Mouse (Mus musculus) stomach, postnatal 0 days (tissue): ENCODE measurements around the gene Idi2. TPM values are rescaled to one million over a fixed set of nuclear protein-coding genes. Genes with fewer than 3 reads are reported as not detected.
"Not testable (repeated sequence)": the region's sequence is repeated elsewhere in the genome, so short reads cannot be mapped to it uniquely, and the experiment has no call there.

Experiments used
- ATAC-seq: fragments of 200-750 bp; cut with Nextera tagmentation; 2 replicates; pipeline ENCODE4 v1.8.0; 2017; ENCODE audit not compliant: low FRiP score, low TSS enrichment
- DNase-seq: peaks from one replicate; pipeline ENCODE4 v3.0.0-alpha.2; 2016; ENCODE audit warnings: low spot score
- H3K27ac ChIP-seq: fragments of 300-500 bp; sonication (generic); replicated peaks from 2 replicates; pipeline ENCODE4 v1.5.1; 2014; ENCODE audit warnings: mild to moderate bottlenecking, control low read depth
- H3K27me3 ChIP-seq: fragments of 300-500 bp; sonication (generic); 2 replicates; pipeline ENCODE4 v1.6.1; 2014; ENCODE audit warnings: low read length; ENCODE audit not compliant: control insufficient read depth, insufficient read depth
- H3K36me3 ChIP-seq: fragments of 300-500 bp; sonication (generic); 2 replicates; pipeline ENCODE4 v1.6.1; 2014; ENCODE audit warnings: low read length, mixed read lengths; ENCODE audit not compliant: control insufficient read depth, insufficient read depth
- H3K4me1 ChIP-seq: fragments of 300-500 bp; sonication (generic); replicated peaks from 2 replicates; pipeline ENCODE4 v1.6.1; 2014; ENCODE audit warnings: antibody characterized with exemption; ENCODE audit not compliant: control insufficient read depth, insufficient read depth
- H3K4me2 ChIP-seq: fragments of 300-500 bp; sonication (generic); replicated peaks from 2 replicates; pipeline ENCODE4 v1.6.1; 2014; ENCODE audit warnings: low read depth, mild to moderate bottlenecking, control low read depth, moderate library complexity
- H3K4me3 ChIP-seq: fragments of 300-500 bp; sonication (generic); 2 replicates; pipeline ENCODE4 v1.5.1; 2014; ENCODE audit warnings: low read depth, low read length, control low read depth
- H3K9ac ChIP-seq: fragments of 300-500 bp; sonication (generic); 2 replicates; pipeline ENCODE4 v1.6.1; 2014; ENCODE audit warnings: mild to moderate bottlenecking, low read length, control low read depth, mixed read lengths
- H3K9me3 ChIP-seq: fragments of 300-500 bp; sonication (generic); 2 replicates; pipeline ENCODE4 v1.6.1; 2016; ENCODE audit warnings: low read length; ENCODE audit not compliant: control insufficient read depth
- CTCF ChIP-seq: IDR thresholded peaks from 2 replicates; pipeline ENCODE4 v1.5.1; 2016; ENCODE audit warnings: antibody characterized with exemption, low read depth, mild to moderate bottlenecking, moderate library complexity
- EP300 ChIP-seq: optimal IDR thresholded peaks from 2 replicates; pipeline ENCODE3; 2016; ENCODE audit warnings: antibody characterized with exemption
- WGBS: fragments of 180-500 bp; shearing (Covaris S2); extraction: QIAGEN DNeasy Blood & Tissue Kit; methylation state at CpG from one replicate; pipeline ENCODE4 v1.1.7; 2014; 5-methylcytosine and 5-hydroxymethylcytosine counted together
- polyA plus RNA-seq: library from polyadenylated mRNA; unstranded; fragments of >200 nt; fragmentation: Nextera tagmentation; extraction: Ambion mirVana; gene quantifications from 2 replicates; pipeline ENCODE4 v1.2.1, GENCODE M21; 2015

Gene Idi2
- not detected in 2 replicates for polyA plus RNA-seq

DNA sequence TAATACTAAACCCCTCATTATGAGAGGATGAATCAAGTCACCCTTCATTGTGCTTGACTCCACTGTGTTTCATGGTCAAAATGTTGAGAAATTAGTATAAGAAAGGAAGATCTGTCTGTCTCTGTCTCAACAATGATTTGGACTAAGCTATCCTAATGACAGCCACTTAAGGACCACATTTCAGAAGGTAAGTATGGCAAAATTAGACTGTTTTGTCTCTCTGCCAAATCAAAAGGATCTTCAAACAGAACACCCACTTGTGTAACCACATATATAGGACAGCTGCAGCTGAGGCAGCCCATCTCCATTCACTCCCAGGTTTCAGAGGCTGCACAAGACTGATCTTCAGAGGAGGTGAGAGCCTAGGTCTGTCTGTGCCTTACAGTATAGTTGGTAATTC, at the start of gene Idi2:
TSS of gene Idi2 (plus strand) at position 301 of the 400 bp plus-strand sequence.
- not testable (repeated sequence) for H3K4me1 ChIP-seq, DNase-seq, ATAC-seq, H3K9me3 ChIP-seq, H3K36me3 ChIP-seq, H3K27ac ChIP-seq, H3K4me2 ChIP-seq, H3K4me3 ChIP-seq, H3K27me3 ChIP-seq, H3K9ac ChIP-seq

DNA sequence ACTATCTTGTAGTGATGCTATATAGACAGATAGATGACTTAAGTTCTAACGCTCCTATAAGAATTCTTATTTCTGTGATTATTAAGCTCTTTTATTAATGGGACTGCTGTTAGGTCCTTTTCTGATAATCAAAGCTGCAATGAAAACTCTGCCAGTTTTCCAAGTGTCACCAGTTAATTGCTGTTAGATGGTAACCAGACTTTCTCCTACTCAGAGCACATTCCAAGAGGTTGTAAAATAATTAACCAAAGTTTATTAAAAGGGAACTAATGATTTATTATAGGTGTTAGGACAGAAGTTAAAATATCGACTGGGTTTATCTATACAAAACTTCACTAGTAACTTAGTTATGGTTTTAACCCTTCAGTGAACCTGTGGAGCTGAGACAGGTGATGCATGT, 46.7 kb upstream of the Idi2 start:
- not testable (repeated sequence) for H3K4me2 ChIP-seq, DNase-seq, H3K9me3 ChIP-seq, H3K4me3 ChIP-seq, ATAC-seq, H3K27ac ChIP-seq, H3K9ac ChIP-seq, H3K4me1 ChIP-seq, H3K27me3 ChIP-seq, H3K36me3 ChIP-seq
- WGBS: 72% methylated on average over 2 of the region's 2 CpGs

DNA sequence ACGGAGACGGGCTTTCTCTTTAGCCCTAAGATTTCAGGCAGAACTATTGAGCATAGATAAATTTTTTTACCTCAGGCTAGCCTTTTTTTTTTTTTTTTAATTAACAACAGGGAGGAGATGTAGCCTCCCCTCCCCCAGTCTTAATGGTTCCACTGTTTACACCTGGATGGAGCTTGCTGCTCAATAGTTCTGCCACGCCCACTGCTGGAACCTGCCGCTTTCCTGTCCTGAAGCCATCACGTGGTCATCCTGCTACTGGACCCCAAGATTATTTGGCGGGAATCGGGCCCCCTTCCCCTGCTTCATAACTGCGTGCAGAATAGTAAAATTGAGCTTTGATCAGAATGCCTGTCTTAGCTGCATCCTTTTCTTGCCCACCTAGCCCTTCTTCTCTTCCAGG, 38.8 kb upstream of the Idi2 start:
- not testable (repeated sequence) for H3K4me3 ChIP-seq, H3K4me2 ChIP-seq, DNase-seq, H3K27ac ChIP-seq, H3K27me3 ChIP-seq, H3K9ac ChIP-seq, H3K4me1 ChIP-seq, ATAC-seq, H3K9me3 ChIP-seq, H3K36me3 ChIP-seq
- 89% methylated on average over 8 of the region's 8 CpGs for WGBS

DNA sequence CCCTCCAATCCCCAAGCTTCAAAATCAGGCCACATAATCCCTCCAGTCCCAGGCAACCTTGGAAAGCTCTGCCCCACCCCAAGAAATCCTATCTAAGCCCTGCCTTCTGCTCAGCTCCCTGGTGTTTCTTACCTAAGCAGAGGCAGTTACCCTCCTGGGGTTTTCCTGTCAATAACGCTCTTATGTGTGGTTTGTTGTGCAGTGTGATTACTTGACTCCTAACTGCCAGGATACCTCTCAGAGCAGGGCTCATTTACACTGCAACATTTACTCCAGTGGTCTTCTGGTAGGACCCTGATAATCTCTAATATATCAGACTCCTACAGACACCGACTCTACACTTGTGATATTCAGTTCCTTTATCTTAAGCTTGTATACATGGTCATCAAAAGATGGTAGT, 19.2 kb upstream of the Idi2 start:
- TF ChIP-seq CTCF: no peak
- no peak for TF ChIP-seq EP300
- WGBS: 44% methylated on average over 2 of the region's 2 CpGs
- Histone ChIP-seq H3K27me3 (no peaks in the 10 kb centered on the region), H3K9me3 (no peaks in the 10 kb centered on the region), H3K36me3 (no peaks in the 10 kb centered on the region), H3K9ac (no peak overlapping the region), H3K4me1 (no peaks in the 10 kb centered on the region), H3K4me2 (no peak overlapping the region), H3K27ac (no peak overlapping the region), H3K4me3 (no peak overlapping the region)
- no peak for DNase-seq
- ATAC-seq: no peak

DNA sequence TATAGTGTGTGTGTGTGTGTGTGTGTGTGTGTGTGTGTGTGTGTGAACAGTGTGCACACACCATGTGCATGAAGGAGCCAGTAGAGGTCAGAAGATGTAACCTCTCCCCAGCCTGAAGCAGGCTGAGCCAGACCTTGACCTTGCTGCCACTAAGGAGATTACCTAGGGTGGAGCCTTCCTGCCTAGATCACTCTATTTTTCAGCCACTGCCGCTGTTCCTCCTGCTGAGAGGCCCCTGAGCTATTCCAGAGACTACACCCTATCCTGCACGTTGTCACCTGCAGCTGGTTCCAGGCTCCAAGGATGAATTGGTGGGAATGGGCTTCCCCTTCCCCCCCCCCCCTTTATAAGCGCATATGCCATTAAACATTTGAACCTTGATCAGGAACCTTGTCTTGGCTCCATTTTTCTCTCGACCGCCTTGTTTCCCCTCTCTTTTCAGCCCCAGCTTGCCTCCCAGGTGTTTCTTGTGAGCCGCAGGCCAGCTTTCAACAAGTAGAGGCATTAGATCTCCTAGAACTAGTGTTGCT, 15.0 kb upstream of the Idi2 start:
- H3K4me1 ChIP-seq, H3K4me3 ChIP-seq, H3K36me3 ChIP-seq, H3K27ac ChIP-seq, H3K9me3 ChIP-seq, H3K4me2 ChIP-seq, DNase-seq, H3K9ac ChIP-seq, H3K27me3 ChIP-seq, ATAC-seq: not testable (repeated sequence)
- WGBS: 70% methylated on average over 6 of the region's 6 CpGs

DNA sequence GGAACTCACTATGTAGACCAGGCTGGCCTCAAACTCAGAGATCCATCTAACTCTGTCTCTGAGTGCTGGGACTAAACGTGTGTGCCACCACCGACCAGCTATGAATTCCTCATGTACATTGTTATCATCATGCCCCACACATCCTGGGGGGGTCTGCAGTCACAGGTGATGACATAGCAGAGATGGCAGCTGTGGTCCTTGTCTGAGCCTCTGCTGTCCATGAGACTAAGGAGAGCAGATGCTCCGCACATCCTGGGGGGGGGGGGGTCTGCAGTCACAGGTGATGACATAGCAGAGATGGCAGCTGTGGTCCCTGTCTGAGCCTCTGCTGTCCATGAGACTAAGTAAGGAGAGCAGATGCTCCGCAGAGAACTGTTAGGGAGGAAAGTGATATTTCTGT, 11.6 kb upstream of the Idi2 start:
- not testable (repeated sequence) for DNase-seq
- 86% methylated on average over 4 of the region's 4 CpGs for WGBS

DNA sequence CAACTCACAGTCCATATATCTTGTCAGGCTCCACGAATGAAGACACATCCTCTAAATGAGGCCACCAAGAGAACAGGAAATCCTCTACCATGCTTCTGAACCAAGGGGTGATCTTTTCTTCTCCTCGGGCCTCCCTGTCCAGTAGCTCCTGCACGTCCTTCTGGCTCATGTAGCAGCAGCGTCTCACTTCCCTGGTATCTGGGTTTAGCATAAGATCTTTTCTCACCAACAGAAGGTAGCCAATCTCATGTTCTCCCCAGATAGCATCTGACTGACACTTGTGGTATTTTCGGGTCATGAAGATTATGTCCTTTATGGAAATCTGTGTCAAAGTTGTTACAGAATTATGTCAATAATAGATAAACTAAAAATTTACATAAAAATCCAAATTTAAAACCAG, 11.0 kb upstream of the Idi2 start:
- H3K36me3 ChIP-seq, H3K27ac ChIP-seq, H3K9me3 ChIP-seq, H3K4me1 ChIP-seq, H3K27me3 ChIP-seq, H3K9ac ChIP-seq, H3K4me3 ChIP-seq, H3K4me2 ChIP-seq, ATAC-seq, DNase-seq: not testable (repeated sequence)
- 33% methylated on average over 1 of the region's 5 CpGs for WGBS

More for the DNA sequence above, 11.6 kb upstream of the Idi2 start:
- ATAC-seq, H3K4me3 ChIP-seq, H3K9ac ChIP-seq, H3K4me2 ChIP-seq, H3K4me1 ChIP-seq, H3K36me3 ChIP-seq, H3K9me3 ChIP-seq, H3K27ac ChIP-seq, H3K27me3 ChIP-seq: not testable (repeated sequence)

DNA sequence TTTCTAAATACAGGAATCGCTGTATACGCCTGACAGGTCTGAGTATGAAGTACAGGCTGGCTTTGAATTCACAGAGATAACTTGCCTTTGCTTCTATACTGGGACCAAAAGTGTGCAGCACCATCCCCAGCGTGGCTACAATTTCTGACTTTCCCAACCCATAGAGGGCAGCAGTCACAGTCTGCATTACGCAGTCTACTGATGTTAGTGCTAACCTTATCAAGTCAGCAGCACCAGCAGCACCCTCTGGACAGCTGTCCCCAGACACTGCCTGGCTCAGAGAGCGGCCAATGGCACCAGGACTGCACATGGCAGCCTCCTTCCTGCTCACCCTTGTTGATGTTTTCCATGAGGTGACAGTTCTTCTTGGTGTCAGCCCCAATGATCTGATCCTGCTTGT, 8.8 kb upstream of the Idi2 start:
- ATAC-seq: not testable (repeated sequence)

DNA sequence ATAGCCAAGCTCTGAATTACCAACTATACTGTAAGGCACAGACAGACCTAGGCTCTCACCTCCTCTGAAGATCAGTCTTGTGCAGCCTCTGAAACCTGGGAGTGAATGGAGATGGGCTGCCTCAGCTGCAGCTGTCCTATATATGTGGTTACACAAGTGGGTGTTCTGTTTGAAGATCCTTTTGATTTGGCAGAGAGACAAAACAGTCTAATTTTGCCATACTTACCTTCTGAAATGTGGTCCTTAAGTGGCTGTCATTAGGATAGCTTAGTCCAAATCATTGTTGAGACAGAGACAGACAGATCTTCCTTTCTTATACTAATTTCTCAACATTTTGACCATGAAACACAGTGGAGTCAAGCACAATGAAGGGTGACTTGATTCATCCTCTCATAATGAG, 4.5 kb upstream of the Idi2 start, which contains the start of gene Gm9745:
TSS of gene Gm9745 (minus strand) at position 101 of the 400 bp plus-strand sequence.
- ATAC-seq, H3K9ac ChIP-seq, H3K4me2 ChIP-seq, H3K4me3 ChIP-seq, DNase-seq, H3K27ac ChIP-seq, H3K27me3 ChIP-seq, H3K9me3 ChIP-seq, H3K4me1 ChIP-seq, H3K36me3 ChIP-seq: not testable (repeated sequence)

More for the DNA sequence above, 8.8 kb upstream of the Idi2 start:
- not testable (repeated sequence) for H3K27ac ChIP-seq, H3K27me3 ChIP-seq, DNase-seq, H3K9me3 ChIP-seq, H3K36me3 ChIP-seq, H3K4me1 ChIP-seq, H3K4me2 ChIP-seq, H3K9ac ChIP-seq, H3K4me3 ChIP-seq
- no CpG with 5 or more reads among the region's 5 CpGs for WGBS
